Mouse (Mus musculus) hindbrain, embryonic 14.5 days (tissue): ENCODE measurements around the gene Il17re. TPM values are rescaled to one million over a fixed set of nuclear protein-coding genes. Genes with fewer than 3 reads are reported as not detected.

Experiments
- ATAC-seq: fragments of 200-750 bp; cut with Nextera tagmentation; 2 replicates; pipeline ENCODE4 v1.8.0; 2017; ENCODE audit warnings: moderate number of reproducible peaks, mild to moderate bottlenecking, moderate TSS enrichment, moderate library complexity; ENCODE audit not compliant: low FRiP score
- DNase-seq: peaks from one replicate; pipeline ENCODE4 v3.0.0-alpha.2; 2015; ENCODE audit warnings: low spot score
- H3K27ac ChIP-seq: fragments of 300-500 bp; sonication (generic); 2 replicates; pipeline ENCODE4 v1.5.1; 2014; ENCODE audit warnings: mild to moderate bottlenecking, moderate library complexity
- H3K27me3 ChIP-seq: fragments of 300-500 bp; sonication (generic); 2 replicates; pipeline ENCODE4 v1.6.1; 2014; ENCODE audit warnings: mild to moderate bottlenecking, low read length, mixed read lengths; ENCODE audit not compliant: control insufficient read depth, insufficient read depth
- H3K36me3 ChIP-seq: fragments of 300-500 bp; sonication (generic); replicated peaks from 2 replicates; pipeline ENCODE4 v1.6.1; 2014; ENCODE audit not compliant: control insufficient read depth, insufficient read depth
- H3K4me1 ChIP-seq: fragments of 300-500 bp; sonication (generic); replicated peaks from 2 replicates; pipeline ENCODE4 v1.6.1; 2014; ENCODE audit warnings: antibody characterized with exemption, low read length, mixed read lengths; ENCODE audit not compliant: control insufficient read depth, insufficient read depth
- H3K4me2 ChIP-seq: fragments of 300-500 bp; sonication (generic); replicated peaks from 2 replicates; pipeline ENCODE4 v1.6.1; 2014; ENCODE audit warnings: mild to moderate bottlenecking, moderate library complexity
- H3K4me3 ChIP-seq: fragments of 300-500 bp; sonication (generic); replicated peaks from 2 replicates; pipeline ENCODE4 v1.5.1; 2014; ENCODE audit warnings: mild to moderate bottlenecking, low read length
- H3K9ac ChIP-seq: fragments of 300-500 bp; sonication (generic); 2 replicates; pipeline ENCODE4 v1.6.1; 2014
- H3K9me3 ChIP-seq: fragments of 300-500 bp; sonication (generic); 2 replicates; pipeline ENCODE4 v1.6.1; 2016; ENCODE audit warnings: low read length; ENCODE audit not compliant: control insufficient read depth
- WGBS: fragments of 180-500 bp; shearing (Covaris S2); extraction: QIAGEN DNeasy Blood & Tissue Kit; methylation state at CpG from one replicate; pipeline ENCODE4 v1.1.7; 2014; 5-methylcytosine and 5-hydroxymethylcytosine counted together
- polyA plus RNA-seq: library from polyadenylated mRNA; unstranded; fragments of >200 nt; fragmentation: Nextera tagmentation; extraction: Ambion mirVana; gene quantifications from 2 replicates; pipeline ENCODE4 v1.2.1, GENCODE M21; 2014

The Il17re gene
- polyA plus RNA-seq, 1 experiment from 2014 or later, result 0.31 TPM

GRCm38 (mm10) chr6:113428006-113428405, 30.3 kb upstream of the Il17re start:
- Histone ChIP-seq H3K36me3 (no peaks in the 10 kb centered on the region), H3K27ac (no peak overlapping the region), H3K9me3 (no peaks in the 10 kb centered on the region), H3K4me2 (no peak overlapping the region), H3K4me3 (no peak overlapping the region), H3K27me3 (no peaks in the 10 kb centered on the region), H3K9ac (no peak overlapping the region), H3K4me1 (no peaks in the 10 kb centered on the region)
- DNase-seq (no peak), ATAC-seq (no peak)
- WGBS, result 94% methylated on average over 16 of the region's 16 CpGs

GRCm38 (mm10) chr6:113429965-113430364, 28.3 kb upstream of the Il17re start:
- DNase-seq, result no peak
- Histone ChIP-seq H3K9me3 (no peaks in the 10 kb centered on the region), H3K27me3 (no peaks in the 10 kb centered on the region), H3K4me2 (no peak overlapping the region), H3K4me1 (no peaks in the 10 kb centered on the region), H3K27ac (no peak overlapping the region), H3K4me3 (no peak overlapping the region), H3K36me3 (no peaks in the 10 kb centered on the region), H3K9ac (no peak overlapping the region)
- WGBS, result 83% methylated on average over 3 of the region's 3 CpGs
- ATAC-seq, result no peak

DNA sequence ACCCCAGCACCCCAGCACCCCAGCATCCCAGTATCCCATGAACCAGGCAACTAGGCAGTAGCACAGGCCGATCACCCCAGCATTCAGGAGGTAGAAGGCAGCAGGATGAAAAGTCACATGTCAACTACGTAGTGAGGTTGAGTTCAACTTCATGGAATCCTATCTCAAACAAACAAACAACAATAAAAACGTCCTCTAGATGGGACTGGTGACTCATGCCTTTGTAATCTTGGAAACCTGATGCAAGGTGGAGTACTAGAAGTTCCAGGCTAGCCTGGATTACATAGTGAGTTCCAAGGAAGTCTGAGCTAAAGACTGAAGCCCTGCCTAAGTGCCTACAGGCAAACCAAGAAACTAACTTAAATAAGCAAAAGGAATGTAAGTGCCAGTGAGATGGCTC, 27.4 kb upstream of the Il17re start:
- Histone ChIP-seq H3K9me3 (no peaks in the 10 kb centered on the region), H3K4me3 (no peak overlapping the region), H3K36me3 (no peaks in the 10 kb centered on the region), H3K27ac (no peak overlapping the region), H3K4me2 (no peak overlapping the region), H3K27me3 (no peaks in the 10 kb centered on the region), H3K4me1 (no peaks in the 10 kb centered on the region), H3K9ac (no peak overlapping the region)
- 63% methylated on average over 3 of the region's 3 CpGs for WGBS
- ATAC-seq, result no peak
- DNase-seq, result no peak

- DNase-seq, result no peak
- Histone ChIP-seq H3K4me1 (no peaks in the 10 kb centered on the region), H3K4me2 (no peak overlapping the region), H3K9me3 (no peaks in the 10 kb centered on the region), H3K9ac (no peak overlapping the region), H3K27me3 (no peaks in the 10 kb centered on the region), H3K27ac (no peak overlapping the region), H3K36me3 (no peaks in the 10 kb centered on the region), H3K4me3 (no peak overlapping the region)
- 62% methylated on average over 3 of the region's 3 CpGs for WGBS
- no peak for ATAC-seq
Measured at GRCm38 (mm10) chr6:113431801-113432200, 26.5 kb upstream of the Il17re start.

DNA sequence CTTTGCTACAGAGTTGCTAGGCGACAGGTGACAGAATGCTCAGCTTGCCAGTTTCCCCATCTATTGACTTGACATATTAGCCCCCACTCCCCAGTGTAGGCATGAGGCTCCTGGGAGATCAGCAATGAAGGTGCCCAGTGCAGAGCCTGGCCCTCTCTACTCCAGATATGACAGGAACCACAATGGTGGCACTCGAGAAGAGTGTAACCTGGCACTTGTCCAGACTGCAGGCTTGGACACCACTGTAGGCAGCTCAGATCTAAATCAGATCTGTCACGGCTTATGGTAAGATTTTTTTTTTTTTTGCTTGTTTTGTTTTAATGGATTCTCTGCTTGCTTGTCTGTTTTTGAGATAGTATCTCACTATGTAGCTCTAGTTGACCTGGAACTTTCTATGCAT, 24.6 kb upstream of the Il17re start:
- 70% methylated on average over 3 of the region's 3 CpGs for WGBS
- no peak overlapping the region for H3K27ac ChIP-seq
- ATAC-seq, result no peak
- DNase-seq, result no peak
- no peaks in the 10 kb centered on the region for H3K36me3 ChIP-seq
- no peaks in the 10 kb centered on the region for H3K27me3 ChIP-seq
- no peak overlapping the region for H3K9ac ChIP-seq
- H3K9me3 ChIP-seq, result no peaks in the 10 kb centered on the region
- H3K4me2 ChIP-seq, result no peak overlapping the region
- no peaks in the 10 kb centered on the region for H3K4me1 ChIP-seq
- no peak overlapping the region for H3K4me3 ChIP-seq

GRCm38 (mm10) chr6:113434691-113435090, 23.6 kb upstream of the Il17re start:
- no peak for DNase-seq
- no peak overlapping the region for H3K4me2 ChIP-seq
- H3K9ac ChIP-seq, result no peak overlapping the region
- H3K9me3 ChIP-seq, result no peaks in the 10 kb centered on the region
- H3K27me3 ChIP-seq, result no peaks in the 10 kb centered on the region
- no peak for ATAC-seq
- no peak overlapping the region for H3K27ac ChIP-seq
- no peaks in the 10 kb centered on the region for H3K4me1 ChIP-seq
- WGBS, result 75% methylated on average over 7 of the region's 7 CpGs
- H3K36me3 ChIP-seq, result no peaks in the 10 kb centered on the region
- no peak overlapping the region for H3K4me3 ChIP-seq

DNA sequence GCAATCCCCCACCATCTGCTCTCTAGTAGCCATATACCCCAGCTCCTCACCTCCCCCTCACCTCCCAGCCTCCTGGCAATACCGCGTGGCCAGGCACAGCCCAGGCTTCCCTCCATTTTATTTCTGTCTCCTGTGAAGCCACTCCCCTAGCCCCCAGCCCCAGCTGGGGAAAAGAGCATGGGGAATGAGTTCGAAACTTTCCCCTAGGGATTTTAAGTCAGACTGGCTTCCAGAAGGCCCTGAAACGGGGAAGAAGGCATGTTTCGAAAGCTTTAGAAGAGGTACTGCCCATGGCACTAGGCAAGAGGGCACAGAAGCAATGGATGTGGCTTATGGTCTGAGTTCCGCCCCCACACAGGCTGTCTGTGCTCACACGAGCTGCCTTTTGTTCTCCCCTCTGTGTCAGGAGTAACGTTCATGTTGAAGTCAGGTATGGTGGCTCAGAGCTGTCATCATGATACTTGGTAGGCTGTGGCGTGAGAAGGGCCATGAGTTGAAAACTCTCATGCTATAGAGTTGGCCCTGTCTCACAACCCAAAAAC, 22.5 kb upstream of the Il17re start, which contains the start of gene Cidec:
Gene Cidec (minus strand): TSS at position 97 of the 542 bp plus-strand sequence.
- H3K4me1 ChIP-seq, result no peaks in the 10 kb centered on the region
- DNase-seq, result no peak
- H3K9ac ChIP-seq, result no peak within 1 kb of the TSS
- H3K27me3 ChIP-seq, result no peaks in the 10 kb centered on the region
- no peaks in the 10 kb centered on the region for H3K36me3 ChIP-seq
- 73% methylated on average over 9 of the region's 9 CpGs for WGBS
- no peak for ATAC-seq
- H3K4me3 ChIP-seq, result no peak within 1 kb of the TSS
- no peak within 1 kb of the TSS for H3K27ac ChIP-seq
- H3K9me3 ChIP-seq, result no peaks in the 10 kb centered on the region
- H3K4me2 ChIP-seq, result no peak within 1 kb of the TSS

GRCm38 (mm10) chr6:113437135-113437534, 21.1 kb upstream of the Il17re start:
- Histone ChIP-seq H3K9me3 (no peaks in the 10 kb centered on the region), H3K4me1 (peaks cover 2% of the 10 kb centered on the region; the same call in 1 of the 2 replicates), H3K4me3 (no peak overlapping the region), H3K27ac (no peak overlapping the region), H3K4me2 (no peak overlapping the region), H3K9ac (no peak overlapping the region), H3K27me3 (no peaks in the 10 kb centered on the region), H3K36me3 (no peaks in the 10 kb centered on the region)
- ATAC-seq (no peak), DNase-seq (no peak)
- 80% methylated on average over 12 of the region's 12 CpGs for WGBS

DNA sequence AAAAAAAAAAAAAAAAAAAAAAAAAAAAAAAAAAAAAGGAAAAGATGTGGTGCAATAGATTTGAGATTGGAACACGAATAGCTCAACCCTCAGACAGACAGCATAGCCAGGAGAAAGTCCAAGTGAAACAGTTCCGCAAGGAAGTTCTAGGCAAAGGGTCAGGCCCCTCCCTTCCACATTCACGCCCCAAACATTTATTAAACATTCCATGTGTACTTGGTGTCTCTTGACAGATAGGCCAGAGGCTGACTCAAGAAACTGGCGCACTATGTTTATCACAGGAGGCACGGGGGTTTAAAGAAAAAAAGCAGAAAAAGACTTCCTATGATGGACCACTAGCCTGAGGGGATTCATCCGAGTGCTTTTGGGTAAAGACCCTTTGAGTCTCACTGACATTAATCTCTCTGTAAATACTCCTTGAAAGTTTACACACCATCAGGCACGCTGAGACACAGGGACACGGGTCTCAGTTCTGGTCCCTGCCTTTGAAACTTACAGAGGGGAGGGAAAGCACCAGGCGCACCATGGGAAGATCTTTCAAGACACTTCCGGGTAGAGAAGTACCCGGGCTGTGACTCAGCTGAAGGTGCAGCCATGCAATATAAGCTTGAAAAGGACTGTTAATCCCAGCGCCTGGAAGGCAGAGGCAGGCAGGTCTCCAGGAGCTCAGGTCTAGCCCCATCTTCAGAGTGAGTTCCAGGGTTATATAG, 19.4 kb upstream of the Il17re start:
- no peak for ATAC-seq
- Histone ChIP-seq H3K27me3 (no peaks in the 10 kb centered on the region), H3K4me1 (peaks cover 12% of the 10 kb centered on the region), H3K9ac (no peak overlapping the region), H3K27ac (no peak overlapping the region), H3K36me3 (no peaks in the 10 kb centered on the region), H3K4me2 (no peak overlapping the region), H3K9me3 (no peaks in the 10 kb centered on the region), H3K4me3 (no peak overlapping the region)
- no peak for DNase-seq
- 70% methylated on average over 12 of the region's 12 CpGs for WGBS
